Mouse (Mus musculus) embryonic fibroblast, embryonic 13.5 days (primary cell): ENCODE measurements at regions not wholly inside any gene's neighbourhood (a gene's known extent, or its start where the extent isn't known, plus 50 kb on each side); places are given as distances from the start of the nearest gene placed in this dataset.

ENCODE experiments used
- CTCF ChIP-seq: IDR thresholded peaks from 2 replicates; pipeline ENCODE4 v1.5.1; 2011; ENCODE audit warnings: mild to moderate bottlenecking, control low read depth, low read length, moderate library complexity, borderline replicate concordance; ENCODE audit not compliant: insufficient read depth
- POLR2A ChIP-seq: IDR thresholded peaks from 2 replicates; pipeline ENCODE4 v1.6.1; 2011; ENCODE audit warnings: low read depth, mild to moderate bottlenecking, control low read depth, low read length, moderate library complexity

DNA sequence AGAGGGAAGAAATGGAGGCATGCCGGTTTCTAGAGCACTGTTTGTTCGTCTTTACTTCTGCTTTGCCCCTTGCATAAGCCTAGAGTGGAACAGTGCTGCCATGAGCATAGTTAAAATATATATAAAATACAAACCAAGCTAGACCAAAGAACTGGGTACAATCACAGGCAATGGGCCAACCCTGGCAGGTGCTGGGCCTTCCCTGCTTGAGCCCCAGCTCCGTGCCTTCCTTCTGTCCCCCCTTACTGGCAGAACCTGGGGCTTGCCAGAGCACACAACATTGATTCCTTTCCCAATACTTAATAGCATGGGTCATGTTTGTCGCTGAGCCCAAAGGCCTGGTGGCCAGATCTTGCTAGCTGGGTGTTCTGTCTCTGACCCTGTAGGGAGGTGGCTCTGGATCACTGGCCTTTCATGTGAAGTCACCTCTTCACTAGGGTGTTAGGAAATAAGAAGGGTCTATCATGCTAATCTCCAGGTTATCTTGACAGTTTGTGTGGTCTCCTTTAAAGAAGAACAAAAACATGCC lies 150.3 kb upstream of the Npvf start:
- no peak for TF ChIP-seq POLR2A
- no peak for TF ChIP-seq CTCF
